ENCODE assay signal across 21 mouse cellular contexts in the genomic region with DNA sequence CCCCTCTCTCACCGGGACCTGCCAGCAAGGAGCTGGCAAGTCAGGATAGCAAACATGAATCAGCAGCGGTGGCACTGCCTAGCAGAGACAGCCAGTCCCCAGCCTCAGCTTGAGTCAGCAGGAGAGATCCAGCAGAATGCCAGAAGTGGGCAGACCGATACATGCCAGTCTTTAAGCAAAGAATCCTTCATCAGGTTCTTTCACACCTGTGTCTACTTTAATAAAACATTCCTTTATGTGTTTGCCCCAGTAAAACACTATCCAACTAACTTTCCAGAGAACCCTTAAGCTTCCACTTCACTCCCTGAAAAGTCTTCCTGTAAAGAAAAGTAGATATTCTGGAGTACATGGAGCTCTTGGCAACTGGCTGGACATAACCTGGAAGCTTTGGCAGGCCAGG.
"Had no signal": no experiment of that assay in that cellular context is flagged by ENCODE, and none has a peak within 500 bp of the region (broad histone marks: within the 10 kb centered on the region; RNA-seq: fewer than 3 reads in every experiment).

No protein-coding gene starts in this region.

- ATAC-seq: liver, postnatal 0 days; midbrain, embryonic 16.5 days had no signal

- H3K36me3 ChIP-seq: liver, embryonic 13.5 days; liver, embryonic 15.5 days; midbrain, embryonic 10.5 days; midbrain, embryonic 12.5 days; neural tube, embryonic 13.5 days; neural tube, embryonic 15.5 days had no signal

- H3K4me1 ChIP-seq: liver, embryonic 13.5 days; liver, embryonic 15.5 days; midbrain, embryonic 10.5 days; midbrain, embryonic 12.5 days; neural tube, embryonic 13.5 days; neural tube, embryonic 15.5 days had no signal

- H3K9ac ChIP-seq: liver, embryonic 13.5 days; liver, embryonic 15.5 days; liver, postnatal 0 days; lung, embryonic 14.5 days; midbrain, embryonic 12.5 days; neural tube, embryonic 13.5 days; neural tube, embryonic 15.5 days had no signal

- H3K9me3 ChIP-seq: liver, embryonic 13.5 days; liver, embryonic 15.5 days; neural tube, embryonic 15.5 days had no signal

- H3K4me2 ChIP-seq: liver, embryonic 11.5 days; liver, embryonic 13.5 days; liver, embryonic 15.5 days; lung, embryonic 14.5 days; midbrain, embryonic 12.5 days; neural tube, embryonic 13.5 days; neural tube, embryonic 15.5 days had no signal

- H3K27ac ChIP-seq: liver, embryonic 13.5 days; liver, embryonic 15.5 days; midbrain, embryonic 10.5 days; midbrain, embryonic 12.5 days; neural tube, embryonic 13.5 days; neural tube, embryonic 15.5 days had no signal

- H3K4me3 ChIP-seq: liver, embryonic 13.5 days; liver, embryonic 15.5 days; midbrain, embryonic 10.5 days; midbrain, embryonic 12.5 days; myocyte; neural tube, embryonic 13.5 days; neural tube, embryonic 15.5 days had no signal

- DNase-seq: liver; liver, embryonic 13.5 days; liver, postnatal 0 days; lung, embryonic 14.5 days; midbrain, embryonic 14.5 days; retina, postnatal 1 day; right cerebral cortex, adult 18-20 months; right cerebral cortex, postnatal 25 days; right cerebral cortex, postnatal 4 days; spleen, adult 18-20 months; thymus, adult 18-20 months; thymus, postnatal 14 days; thymus, postnatal 36 days had no signal

- H3K27me3 ChIP-seq: liver, embryonic 13.5 days; liver, embryonic 15.5 days; midbrain, embryonic 12.5 days; neural tube, embryonic 13.5 days; neural tube, embryonic 15.5 days had no signal
